Mouse (Mus musculus) right cerebral cortex, adult 2 months (tissue): ENCODE results near the gene Slc30a7.
"Not testable (repeated sequence)": the region's sequence is repeated elsewhere in the genome, so short reads cannot be mapped to it uniquely, and the experiment has no call there.

ENCODE experiments used
- DNase-seq, 2 experiments: peaks; one replicate each; pipeline ENCODE4 v3.0.0; 2021 to 2022; ENCODE audit warnings: low spot score in 2 of 2

Slc30a7 gene

DNA sequence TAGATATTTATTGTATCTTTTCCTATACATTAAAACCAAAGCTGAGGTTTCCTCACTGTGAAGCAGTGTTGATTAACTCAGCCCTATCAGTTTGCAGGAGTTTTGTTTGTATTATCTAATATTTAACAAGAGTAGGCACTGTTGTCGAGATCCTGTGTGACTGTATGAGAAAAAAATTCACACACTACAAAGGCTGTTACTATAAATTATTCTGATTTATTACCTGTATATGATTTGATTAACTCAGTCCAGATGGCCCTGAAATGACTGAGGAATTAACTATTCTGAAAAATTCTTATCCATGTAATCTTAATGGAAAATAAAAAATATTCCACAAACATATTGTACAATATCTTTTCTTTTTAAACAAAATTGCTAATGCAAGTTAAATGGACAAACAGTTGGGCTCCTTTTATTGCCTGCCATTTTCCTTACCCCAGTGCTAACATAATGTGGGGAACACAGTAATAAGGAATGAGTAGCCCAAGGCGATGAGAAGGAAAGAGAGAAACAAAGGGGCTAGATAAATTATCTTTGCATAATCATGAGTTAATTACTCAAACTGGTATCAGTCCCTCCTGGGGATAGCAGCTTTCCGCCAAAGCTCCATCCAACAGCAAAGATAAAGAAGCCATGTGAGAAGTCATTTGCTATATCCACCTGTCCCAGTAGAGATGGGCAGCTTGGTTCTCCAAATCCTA, 57.8 kb downstream of the Slc30a7 start:
- DNase-seq, result no peak

DNA sequence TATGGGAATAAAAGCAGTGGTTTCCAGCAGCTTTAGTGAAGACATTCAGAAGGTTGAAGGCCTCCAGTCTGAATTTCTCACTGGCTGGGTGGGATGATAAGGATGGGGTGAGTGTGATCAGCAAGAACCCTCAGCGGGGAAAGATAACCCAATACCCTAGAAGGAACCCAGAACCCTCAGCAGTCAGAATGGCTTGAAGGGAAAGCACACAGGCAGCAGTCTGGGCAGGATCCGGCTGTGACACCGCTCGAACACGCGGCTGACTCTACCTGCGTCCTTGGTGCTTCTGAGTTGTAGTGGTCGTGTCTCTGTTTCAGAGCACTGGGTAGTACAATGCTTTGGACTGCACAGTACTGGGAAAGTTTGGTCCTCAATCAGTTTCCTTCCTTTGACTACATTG, 60.9 kb downstream of the Slc30a7 start:
- DNase-seq, result no peak

DNA sequence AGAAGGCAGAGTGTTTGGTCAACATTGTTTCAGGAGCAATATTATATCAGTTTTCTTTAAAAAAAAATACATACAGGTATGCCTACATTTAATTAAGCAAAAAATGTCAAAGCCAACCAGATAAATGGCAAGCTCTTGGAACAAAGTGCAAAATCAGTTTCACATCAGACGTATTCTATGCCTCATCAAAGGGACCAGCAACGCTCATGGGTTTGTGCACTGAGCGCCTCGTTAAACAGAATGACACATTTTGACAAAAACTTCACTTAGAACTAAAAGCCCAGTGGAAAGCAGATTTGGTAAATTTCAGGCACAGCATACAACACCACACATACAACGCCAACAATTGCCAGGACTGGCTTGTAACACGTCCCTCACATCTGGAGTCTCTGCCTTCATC, 62.8 kb downstream of the Slc30a7 start:
- no peak for DNase-seq

DNA sequence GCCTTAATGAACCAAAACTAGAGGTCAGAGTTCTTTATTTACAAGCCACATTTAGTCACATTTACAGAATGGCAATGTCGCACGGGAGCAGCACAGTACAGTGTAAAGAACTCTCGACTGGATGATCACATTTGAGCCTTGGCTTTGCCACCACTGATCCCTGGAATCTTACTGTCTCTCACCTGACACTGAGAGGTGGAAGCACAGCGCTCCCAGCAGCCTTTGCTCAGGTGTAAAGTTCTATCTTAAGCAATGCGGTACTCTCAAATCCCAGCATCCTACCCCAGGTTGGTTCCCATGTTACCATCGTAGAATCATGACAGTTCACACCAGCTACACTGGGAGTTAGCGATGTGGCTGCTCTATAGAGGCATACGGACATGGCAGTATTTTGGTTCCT, 65.7 kb downstream of the Slc30a7 start:
- no peak for DNase-seq

DNA sequence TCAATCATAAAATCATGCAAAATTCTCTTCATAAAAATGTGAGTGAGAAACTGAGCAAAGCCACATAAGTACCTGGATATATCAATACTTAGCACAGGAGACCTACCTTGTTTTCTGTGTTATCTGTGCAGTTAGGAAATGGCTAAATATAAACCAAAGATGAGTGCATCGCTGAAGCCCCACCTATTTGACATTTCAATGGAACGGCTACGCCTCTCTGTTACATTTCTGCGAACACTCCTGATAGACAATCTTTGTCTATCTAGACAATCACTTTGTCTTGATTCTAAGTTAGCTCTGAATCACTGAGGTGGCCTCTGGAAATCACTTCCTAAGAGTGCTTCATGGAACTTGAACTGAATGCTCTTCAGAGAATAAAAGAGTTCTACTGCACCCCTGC, 66.7 kb downstream of the Slc30a7 start:
- DNase-seq, result no peak

DNA sequence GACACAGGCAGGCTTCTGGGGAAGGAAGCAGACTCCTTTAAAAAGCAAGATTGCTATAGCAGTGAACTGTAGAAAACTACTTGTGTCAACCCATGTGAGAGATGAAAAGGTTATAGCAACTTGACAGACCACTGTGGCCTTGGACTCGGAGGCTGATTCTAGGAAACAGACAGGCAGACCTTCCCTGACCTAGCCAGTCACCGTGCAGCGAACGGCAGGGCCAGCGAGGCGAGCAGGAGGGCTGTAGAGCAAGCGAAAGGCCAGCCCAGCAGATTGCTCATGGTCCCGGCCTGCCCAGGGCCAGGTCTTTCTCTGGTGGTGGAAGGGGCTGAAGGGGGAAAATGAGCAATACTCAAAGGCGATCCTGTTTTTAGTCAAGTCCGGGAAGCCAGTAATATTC, 69.4 kb downstream of the Slc30a7 start:
- no peak for DNase-seq

DNA sequence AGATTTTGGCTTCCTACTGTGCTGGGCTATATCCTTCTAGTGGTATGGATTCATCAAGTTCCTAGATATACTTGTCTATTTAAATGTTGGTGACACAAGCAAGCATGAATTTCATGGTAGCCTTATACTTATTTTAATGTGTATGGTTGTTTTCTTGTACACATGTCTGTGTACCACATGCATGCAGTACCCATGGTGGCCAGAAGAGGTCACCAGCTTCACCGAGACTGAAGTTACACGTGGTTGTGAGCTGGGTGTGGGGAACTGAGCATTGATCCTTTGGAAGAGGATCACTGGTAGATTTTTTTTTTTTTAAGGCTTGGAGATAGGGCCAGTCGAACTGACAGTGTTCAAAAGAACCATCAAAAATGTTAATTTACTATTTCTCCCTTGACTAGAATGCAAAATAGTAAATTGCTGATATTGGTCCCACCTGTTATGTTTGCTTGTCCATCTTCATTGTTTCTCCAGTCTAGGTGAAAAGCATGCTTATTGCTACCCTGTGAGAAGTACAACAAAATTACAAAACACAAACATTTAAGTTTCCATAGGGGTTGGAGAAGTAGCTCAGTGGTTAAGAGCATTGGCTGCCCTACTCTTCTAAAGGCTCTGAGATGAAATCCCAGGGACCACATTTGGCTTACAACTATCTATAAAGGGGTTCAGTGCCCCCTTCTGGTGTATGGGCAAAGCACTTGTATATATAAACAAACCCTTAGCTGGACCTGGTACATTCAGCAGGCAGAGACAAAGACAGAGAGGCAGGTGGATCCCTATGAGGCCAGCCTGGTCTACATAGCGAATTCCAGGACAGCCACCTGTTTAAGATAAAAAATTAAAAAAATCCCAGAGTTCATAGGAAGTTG, 70.2 kb downstream of the Slc30a7 start:
- DNase-seq, result peak in 1 of 2 experiments; percentile 23

DNA sequence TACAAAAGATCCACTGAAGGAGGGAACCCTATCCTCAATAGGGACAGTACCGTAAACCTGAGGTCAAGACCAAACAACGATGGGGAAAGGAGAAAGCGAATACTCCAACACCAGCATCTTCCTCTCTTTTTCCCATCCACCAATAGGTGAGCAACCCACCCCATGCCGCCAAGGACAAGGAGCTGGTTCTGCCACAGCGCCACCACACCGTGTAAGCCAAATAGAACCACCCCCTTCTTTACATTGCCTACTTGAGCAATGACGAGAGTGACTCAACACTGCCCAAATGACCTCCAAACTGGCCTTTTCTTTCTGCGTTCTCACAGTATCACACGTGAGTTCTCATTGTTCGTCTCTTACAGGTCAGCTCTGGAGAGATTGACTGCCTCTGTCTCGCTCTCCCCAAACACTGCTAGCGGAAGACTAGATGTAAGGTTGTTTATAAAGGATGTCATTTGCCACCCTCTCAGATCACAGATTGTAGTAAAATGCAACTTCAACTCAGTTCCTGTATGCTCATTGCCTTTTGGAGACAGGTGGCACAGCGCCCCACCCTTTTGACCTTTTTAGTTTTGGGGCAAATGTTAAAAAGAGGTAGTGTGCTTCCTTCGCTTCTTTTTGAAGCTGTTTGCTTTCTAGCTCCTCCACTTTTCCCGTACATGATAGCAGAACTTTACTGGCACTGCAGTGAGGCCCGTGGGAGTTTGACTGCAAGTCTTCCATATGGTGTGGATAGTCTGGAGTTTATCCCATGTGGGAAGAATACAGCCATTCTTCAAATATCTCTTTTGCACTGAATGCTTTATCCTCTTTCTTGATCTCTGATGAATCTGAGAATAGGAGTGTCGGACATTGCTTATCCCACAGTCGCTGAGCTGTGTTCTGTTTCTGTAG, 73.7 kb downstream of the Slc30a7 start:
- peak; percentile 65 to 76 for DNase-seq

DNA sequence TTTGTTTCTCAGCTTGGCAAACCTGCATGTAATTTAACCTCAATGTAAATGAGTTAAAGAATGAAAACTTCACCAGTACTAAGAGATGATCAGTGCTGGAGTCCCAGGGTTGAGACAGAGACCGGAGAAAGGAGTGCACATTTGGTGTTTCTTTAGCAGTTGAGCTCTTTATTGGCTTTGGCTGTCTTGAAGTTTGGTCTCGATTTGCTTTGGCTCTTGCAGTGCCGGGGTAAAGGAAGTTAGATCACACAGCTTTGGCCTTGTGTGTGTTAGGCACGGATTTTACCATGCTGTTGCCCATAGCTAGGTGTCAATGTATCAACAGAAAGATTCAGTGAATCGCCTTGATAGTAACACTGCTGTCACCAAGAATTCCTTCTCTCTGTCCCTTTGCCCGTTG, 75.5 kb downstream of the Slc30a7 start:
- DNase-seq, result no peak

DNA sequence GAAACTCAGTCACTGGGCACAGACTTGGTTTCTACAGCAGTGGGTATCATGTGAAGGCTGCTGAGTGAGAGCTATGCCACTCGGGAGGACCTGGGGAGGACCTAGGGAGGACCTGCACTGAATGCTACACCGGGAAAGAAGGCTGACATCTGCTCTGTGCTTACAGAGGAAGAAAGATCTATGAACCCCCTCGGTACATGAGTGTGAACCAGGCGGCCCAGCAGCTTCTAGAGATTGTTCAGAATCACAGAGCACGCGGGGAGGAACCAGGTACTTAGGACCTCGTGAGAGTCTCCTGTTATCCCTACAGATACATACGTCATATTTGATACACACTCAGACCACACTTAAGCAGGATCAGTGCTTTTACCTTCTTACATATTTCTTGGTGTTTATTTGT, 80.7 kb downstream of the Slc30a7 start:
- DNase-seq, result no peak

DNA sequence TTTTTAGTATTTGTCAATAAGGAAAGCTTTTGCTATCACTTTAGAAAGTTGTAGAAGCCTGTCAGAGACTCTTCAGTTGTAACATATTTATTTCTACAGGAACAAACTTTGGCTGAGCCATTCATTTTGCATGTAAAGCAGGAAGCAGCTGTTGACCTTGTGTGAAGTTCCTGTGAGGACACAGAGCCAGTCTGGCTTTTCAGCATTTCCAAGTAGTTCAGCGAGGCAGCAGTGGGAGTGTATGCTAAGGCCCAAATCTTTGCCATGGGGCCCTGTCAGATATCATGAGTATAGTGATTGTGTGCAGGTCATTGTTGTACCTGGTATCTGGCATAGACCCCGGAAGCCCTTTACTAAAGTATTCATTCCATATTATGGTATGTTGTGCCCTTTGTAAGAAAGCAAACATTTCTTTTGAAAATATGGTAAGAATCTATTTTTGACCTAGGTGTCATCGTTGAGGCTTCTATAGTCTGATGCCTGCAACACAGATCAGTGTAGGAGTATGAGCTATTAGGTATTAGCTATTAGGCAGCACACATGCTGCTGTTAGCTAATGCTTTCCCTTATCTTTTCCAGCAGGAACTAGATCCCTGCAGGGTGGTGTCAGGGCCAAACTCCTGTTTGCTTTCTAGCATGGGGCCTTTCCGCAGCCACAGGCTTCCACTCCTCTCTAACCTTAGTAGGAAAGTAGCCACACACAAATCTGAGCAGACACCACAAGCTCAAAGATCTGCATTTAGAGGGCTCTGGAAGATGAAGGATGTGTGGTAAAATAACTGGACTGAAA, 82.6 kb downstream of the Slc30a7 start:
- DNase-seq, result no peak

DNA sequence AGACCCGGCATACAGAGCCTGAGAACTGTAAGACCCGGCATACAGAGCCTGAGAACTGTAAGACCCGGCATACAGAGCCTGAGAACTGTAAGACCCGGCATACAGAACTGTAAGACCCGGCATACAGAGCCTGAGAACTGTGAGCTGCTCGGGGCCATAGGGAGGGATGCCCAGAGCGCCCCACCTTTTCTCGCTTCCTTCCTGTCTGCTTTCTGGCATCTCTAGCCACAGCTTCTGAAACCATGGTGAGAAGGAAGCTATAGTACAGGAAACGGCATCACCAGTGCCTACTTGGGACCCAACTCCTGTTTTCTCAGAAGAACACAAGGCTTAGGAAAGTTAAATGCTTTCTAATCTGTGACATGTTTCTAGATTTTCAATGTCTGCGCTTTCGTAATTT, 99.8 kb downstream of the Slc30a7 start:
- not testable (repeated sequence) for DNase-seq

DNA sequence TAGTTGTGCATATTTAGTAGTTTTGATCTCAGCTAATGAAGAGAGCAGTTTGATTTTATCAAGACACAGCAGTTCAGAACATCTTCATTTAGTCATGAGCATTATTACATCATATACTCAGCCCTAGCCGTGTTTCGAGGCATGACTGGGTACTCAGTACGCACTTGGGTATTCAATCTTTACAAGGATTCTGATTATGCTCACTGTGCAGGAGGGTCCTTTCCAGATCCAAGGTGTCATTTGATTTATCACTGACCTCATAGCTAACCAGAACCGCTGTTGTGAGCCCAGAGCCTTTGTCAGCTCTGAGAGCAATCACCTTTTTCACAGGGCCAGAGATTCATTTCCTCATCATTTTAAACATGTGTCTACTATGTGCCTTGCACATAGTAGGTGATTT, 101.6 kb downstream of the Slc30a7 start:
- no peak for DNase-seq

DNA sequence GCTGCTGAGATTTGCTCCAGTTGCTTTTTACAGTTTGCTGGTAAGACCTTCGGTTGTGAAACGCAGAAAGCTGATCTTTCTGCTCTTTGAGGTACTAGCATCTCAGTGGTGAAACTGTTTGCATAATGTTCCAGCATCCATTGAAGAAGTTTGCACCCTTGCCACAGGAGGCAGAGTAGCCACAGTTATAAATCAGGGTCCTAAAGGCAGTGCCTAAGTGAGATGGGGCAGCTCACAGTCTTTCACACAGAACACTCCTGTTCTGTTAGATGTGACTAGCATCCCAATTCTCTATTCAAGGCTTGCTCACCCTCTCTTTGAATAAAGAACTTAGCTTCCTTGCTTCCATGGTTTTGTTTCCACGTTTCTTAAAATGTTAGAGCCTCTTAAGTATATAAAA, 102.1 kb downstream of the Slc30a7 start:
- no peak for DNase-seq

DNA sequence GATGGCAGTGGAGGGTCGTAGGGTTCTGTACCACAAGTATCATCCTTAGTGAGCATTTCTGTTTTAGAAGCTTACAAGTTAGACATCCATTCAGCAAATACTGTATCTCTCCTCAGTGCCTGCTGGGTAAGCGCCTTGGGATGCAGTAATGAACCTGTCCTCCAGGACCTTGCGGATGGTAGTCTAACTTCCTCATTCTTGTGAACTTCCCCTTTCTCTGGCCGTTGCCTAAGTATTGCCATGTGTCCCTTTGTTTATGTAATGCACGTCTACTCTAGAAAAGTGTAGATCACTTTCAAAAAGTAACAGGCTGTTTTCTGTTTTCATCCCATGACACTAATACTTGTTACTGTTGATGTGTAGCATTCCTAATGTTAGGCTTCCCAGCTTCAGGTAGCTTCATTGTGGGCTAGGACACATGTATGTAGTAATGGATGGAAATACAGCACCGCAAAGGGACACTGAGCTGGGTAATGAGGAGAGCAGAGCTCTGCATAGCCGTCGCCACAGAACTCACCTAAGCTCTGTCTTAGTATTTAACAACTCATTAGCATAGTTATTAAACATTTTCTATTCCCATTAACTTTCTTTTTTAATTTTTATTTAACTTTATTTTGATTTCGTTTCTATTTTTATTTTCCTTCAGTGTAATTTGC, 104.8 kb downstream of the Slc30a7 start:
- no peak for DNase-seq

DNA sequence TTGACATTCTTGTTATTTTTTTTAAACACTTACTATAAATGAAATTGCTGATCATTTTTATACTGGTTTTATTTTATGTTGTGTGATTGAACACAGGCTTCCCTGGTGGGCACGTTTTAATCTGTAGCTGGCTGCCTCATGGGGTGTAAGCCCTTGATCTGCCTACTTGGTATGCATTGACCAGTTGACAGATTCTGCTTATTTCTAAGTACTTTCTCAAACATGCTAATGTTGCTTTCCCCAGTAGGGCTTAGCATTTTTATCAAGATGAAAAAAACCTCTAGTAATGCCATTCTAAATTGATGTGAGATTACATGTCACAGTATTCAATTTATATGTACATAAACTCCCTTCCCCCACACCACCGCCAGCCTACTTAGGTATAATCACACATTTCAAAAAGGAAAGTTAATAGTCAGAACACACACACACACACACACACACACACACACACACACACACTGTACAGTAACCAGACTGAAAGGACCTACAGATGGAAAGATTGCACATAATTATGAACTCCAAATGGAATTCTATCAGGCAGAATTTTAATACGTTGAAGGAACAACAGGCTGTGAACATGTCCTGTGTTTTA, 108.8 kb downstream of the Slc30a7 start:
- no peak for DNase-seq

DNA sequence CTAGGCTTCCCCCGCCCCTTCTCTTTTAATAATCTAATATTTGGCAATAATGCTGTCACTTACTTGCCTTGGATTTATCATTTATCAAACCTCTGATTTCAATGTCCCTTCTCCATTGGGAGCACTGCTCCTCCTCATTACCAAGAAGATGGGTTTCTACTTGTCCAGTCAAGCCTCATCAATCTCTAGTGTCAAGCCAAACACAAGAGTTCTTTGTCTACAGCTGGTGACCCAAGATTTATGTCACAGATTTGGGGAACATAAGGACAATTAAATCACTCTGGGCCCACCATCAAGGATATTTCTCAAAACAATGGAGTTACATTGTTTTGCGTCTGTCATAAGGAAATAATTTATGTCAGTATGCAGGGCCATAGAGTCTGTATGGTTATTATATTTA, 114.0 kb downstream of the Slc30a7 start:
- no peak for DNase-seq

DNA sequence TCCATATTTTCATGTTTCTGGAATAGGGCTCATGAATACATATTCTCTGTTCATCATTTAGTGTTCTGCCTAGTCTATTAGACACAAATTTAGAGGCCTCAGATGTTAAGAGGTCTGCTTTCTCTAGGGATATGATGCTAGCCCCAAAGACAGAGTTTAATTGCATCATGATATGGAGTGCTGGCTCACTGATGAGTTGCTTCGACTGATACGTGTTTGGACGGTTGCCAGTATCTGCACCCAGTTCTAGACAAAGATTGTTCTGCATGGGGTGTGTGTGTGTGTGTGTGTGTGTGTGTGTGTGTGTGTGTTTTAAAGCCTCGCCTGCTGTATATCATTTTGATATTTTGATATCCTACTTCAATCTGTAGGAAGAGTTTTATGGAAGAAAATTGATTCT, 114.9 kb downstream of the Slc30a7 start:
- no peak for DNase-seq
